Mouse (Mus musculus) lung, postnatal 0 days (tissue): Measurements from ENCODE around the gene Nlgn2.

Experiments used
- CTCF ChIP-seq: IDR thresholded peaks from 2 replicates; pipeline ENCODE4 v1.5.1; 2016; ENCODE audit warnings: antibody characterized with exemption, mild to moderate bottlenecking
- EP300 ChIP-seq: IDR thresholded peaks from 2 replicates; pipeline ENCODE4 v1.6.1; 2016; ENCODE audit warnings: antibody characterized with exemption, mild to moderate bottlenecking, control low read depth

- TF ChIP-seq CTCF (no peak), EP300 (no peak)
Measured at GRCm38 (mm10) chr11:69804652-69804940, 33.0 kb downstream of the Nlgn2 start.
